Mouse (Mus musculus) stomach, postnatal 0 days (tissue): Measurements from ENCODE around the gene Tkt.

ENCODE experiments used
- CTCF ChIP-seq: IDR thresholded peaks from 2 replicates; pipeline ENCODE4 v1.5.1; 2016; ENCODE audit warnings: antibody characterized with exemption, low read depth, mild to moderate bottlenecking, moderate library complexity
- EP300 ChIP-seq: optimal IDR thresholded peaks from 2 replicates; pipeline ENCODE3; 2016; ENCODE audit warnings: antibody characterized with exemption

GRCm38 (mm10) chr14:30523356-30523755, 24.8 kb upstream of the Tkt start:
- TF ChIP-seq CTCF (no peak), EP300 (no peak)
